Mouse (Mus musculus) cerebellum, adult 8-10 months (tissue): ENCODE results near the gene Prdx5.

ENCODE experiments used
- DNase-seq: peaks from one replicate; pipeline ENCODE4 v3.0.0; 2022

Prdx5 gene

DNA sequence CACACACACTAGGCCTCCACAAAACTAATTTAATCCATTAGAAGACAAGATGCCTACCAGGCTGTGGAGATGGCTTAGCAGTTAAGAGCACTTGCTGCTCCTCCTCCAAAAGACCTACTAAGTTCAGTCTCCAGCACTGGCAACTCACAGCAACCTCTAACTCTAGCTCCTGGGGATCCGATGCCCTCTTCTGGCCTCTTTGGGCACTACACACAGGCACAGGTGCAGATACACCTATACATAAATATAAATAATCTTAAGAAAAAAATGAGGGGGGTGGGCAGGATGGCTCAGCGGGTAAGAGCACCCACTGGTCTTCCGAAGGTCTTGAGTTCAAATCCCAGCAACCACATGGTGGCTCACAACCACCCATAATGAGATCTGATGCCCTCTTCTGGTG is 26.4 kb upstream of the Prdx5 start:
- DNase-seq: no peak

DNA sequence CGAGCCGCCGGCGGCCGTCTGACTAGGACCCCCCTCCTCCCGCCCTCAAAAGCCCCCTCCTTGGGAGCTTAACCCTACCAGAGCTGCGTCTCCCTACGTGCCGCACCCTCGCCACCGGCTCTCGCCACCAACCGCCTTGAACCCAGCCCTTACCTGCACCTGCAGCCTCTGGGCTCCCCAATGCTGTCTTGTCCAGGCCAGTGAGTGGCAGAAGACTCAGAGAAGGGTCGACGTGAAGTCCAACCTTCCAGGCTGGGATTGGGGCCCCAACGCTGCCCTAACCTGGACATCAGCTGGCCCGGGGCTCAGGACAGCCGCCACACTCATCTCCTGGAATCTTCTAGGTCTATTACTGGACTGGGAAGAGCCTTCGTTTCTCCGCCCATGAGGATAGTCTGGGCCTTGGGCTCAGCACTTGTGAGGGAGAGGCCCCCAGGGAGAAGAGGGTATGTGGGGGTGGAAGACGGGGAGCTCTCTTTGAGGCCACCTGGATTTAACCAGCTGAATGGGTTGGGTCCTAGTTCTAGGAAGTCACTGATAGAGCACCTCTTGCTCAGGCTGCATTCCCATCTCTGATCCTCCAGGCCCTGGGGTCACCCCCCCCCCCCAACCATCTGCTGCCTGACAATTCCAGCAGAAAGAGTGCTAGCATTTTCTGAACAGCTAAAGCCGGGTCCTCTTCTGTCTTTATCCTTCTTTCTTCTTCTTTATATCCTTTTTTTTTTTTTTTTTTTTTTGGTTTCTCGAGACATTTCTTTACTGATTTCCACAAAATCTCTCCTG is 24.5 kb upstream of the Prdx5 start, which contains the start of gene Kcnk4:
Gene Kcnk4, minus strand, starts transcription at position 321 of the 783 bp plus-strand sequence.
- no peak for DNase-seq

DNA sequence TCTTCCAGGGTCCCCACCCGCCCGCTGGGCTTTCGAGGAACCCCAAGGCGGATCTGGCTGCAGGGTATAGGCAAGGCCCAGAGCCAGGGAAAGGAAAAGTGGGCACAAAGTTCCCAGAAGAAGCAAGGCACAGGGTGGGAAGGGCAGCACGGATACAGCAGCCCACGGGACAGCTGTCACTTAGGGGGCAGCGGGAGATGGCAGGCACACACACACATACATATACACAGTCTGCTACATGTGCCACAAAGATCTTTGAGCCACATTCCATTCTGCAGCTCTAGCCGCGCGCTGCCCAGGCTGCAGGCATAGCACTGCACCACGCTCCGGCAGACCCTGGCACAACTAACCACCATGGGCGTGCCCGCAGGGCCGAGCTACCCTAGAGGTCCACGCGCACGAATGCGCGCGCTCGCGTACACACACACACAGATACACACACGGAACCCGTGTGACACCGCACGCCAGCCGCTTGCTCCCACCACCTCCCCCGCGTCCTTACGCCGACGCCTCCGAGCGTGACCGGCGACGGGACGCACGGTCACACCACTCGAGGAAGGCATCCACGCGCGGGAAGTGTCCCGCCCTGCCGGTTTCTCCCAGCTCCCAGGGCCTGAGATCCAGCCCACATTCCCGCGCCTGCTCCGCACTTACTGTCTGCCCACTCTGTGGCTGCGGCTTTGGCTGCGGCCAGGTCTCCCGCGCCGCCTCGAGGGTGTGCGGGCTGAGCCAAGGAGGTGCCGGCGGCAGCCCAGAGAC is 23.7 kb upstream of the Prdx5 start:
- DNase-seq: peak; percentile 65

DNA sequence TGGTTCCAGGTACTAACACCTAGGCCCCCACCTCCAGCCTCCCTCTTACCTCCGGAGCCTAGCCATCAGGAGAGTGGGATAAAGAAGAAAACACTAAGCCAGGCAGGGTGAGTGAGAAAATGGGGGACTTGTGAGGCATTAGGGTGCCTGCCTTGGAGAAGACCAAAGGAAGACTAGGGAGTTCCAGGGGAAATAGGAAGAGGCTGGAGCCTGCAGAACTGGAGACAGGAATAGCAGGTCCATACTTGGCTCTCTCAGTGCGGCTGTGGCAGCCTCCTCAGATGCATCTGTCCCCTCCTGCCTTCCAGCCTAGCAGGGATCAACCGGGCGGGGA is 23.2 kb upstream of the Prdx5 start:
- DNase-seq: no peak

DNA sequence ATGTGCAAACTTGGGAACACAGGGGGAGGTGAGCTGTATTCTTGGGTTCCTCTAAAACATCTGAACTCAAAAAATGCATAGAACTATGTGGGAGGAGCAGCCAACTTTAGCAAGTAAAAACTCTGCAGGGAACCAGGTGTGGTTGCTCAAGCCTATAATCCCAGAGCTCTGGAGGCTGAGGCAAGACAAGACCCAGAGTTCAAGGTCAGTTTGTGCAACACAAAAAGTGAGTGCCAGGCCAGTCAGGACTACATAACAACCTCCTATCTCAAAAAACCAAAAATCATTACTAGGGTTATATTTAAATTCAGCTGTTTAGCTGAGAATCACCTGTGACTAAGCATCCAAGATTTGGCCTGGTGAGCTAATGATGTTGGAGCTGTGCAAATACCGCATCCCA is 22.1 kb upstream of the Prdx5 start:
- no peak for DNase-seq

DNA sequence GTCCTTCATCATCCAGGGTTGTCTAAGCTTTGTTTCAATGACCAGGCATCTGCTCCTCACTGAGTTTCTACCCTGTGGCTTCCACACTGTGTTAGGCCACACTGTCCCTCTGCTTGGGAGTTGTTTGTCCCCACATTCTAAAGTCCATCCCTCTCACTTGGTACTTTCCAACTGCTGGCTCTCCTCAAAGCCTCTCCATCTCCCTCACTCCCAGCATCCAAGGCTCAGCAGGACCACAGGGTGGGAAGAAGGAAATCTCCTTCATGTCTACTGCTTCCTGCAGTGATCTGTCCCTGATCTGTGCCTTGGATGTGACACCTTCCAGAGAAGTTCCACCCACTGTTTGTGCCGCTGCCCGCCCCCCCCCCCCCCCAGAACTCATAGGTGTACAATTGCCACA is 21.1 kb upstream of the Prdx5 start:
- DNase-seq: no peak

DNA sequence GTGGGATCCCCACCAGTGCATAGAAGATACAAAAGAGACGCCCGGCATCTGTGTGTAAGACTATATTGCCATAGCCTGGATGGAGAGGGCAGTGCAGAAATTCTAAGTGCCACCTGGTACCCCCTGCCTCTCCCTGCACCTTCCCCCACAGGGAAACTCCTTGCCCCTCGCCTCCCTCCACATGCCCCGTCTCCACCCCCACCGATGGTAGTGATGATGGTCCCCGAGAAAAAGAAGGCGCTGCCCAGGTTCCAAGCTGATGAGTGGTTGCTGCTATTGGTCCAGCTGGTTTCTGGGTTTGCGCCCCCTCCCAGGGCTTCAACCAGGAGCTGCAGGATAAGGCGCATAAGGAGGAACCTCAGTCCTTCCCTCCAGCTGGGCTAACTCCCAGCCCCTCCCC is 18.2 kb upstream of the Prdx5 start:
- DNase-seq: no peak

DNA sequence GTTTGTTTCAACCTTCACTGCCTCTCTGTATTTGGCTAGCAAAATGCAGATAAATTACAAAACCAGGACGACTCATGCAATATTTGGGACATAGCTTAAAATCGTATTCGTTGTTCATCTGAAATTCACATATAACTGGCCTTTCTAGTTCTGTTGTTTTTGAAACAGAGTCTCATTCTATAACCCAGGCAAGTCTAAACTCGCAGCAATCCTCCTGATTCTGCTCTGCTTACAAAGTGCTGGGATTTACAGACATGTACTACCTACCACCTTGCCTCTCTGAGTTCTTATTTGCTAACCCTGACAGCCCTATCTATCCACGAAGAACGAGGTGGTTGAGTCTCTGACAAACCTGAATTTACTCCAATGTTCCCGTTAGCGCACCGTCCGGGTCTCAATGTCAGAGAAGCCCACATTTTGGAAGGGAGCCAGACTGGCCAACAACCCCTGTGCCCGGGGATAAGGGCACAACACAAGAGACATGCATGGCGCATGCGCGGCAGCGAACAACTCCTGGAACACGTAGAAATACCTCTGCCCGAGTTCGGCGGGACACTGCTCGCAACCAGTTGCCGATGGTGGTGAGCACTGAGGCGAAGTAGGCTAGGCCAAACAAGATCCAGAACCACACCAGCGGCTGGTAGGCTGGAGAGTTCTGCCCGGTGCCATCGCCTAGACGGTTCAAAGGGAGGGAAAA is 16.8 kb upstream of the Prdx5 start:
- no peak for DNase-seq

DNA sequence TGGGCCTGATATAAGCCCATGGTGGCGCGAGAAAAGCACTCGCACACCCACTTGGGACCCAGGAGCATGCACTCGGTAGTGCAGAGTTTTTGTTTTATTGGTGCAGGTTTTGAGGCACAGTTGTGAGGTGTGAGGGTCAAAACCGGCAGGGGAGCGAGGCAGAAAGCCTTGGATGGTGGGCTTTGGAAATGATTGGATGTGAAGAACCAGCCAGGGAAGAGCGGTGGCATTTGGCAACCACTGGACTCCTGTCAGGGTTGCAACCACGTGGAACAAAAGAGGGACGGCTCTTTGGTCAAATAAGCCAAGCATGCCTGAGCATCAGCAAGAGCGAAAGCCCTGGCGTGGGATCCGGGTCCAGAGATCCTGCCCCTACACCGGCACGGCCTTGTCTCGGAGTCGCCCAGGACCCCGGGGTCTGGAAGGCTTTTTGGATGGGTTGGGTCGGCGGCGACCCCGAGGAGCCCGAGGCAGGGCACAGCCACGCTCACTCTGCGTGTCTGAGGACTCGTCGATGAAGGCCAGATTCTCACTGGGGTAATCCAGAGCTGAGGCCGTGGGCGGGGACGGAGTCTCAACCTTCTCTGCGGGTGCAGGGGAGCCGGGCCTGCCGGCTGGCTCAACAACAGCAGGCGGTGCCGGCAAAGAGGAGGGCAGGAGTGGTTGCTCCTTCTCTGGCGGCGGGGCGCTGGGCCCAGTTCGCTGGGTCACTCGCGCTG is 15.9 kb upstream of the Prdx5 start:
- DNase-seq: no peak

DNA sequence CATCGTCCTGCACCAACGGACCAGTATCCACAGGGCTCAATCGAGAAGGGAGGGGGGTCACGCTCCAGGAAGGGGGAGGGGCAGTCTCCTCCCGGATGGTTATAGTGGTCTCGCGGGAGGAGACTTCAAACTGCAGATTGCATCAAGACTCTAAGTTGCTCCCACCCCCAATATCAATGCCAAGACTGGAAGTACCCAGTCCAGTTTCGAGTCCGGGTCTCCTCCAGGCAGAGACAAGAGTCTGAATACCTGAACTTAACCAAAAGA is 15.3 kb upstream of the Prdx5 start, which contains the start of gene Catsperz:
Gene Catsperz, minus strand, starts transcription at position 74 of the 267 bp plus-strand sequence.
- DNase-seq: no peak

DNA sequence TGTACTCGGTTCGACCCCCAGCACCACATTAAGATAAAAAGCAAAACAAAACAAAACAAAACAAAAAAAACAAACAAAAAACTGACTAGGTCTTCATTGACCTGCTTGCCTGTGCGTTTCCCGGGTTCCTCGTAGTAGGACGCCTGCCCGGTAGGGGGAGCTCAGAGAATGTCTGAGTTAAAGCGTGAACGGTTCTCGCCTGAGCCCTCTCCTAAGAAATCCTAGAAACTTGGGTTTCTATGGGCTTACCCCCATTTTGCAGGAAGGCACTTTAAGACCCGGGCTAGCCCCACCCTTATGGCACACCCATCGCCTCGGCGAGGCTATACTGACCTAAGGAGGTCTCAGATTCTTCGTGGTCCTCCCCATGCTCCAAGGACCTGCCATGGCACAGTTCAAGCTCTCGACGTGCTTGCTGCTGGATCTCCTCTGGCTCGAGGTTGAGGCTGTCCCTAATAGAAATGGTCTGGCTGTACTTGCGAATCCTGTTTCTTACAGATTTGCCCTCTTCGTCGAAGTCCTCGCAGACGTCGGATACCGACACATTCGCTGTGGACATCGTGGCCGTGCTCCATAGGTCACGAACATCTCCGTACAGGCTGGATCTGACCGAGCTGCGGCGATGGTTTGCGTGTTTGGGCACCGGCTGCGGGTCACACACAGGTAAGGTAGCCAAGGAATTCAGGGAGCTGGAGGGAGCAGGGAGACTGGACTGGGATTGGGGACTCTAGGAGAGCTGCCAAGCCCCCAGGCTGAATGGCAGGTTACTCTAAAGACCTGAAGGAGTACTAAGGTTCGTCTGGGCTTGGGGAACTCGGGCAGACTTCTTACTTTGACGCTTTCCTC is 14.8 kb upstream of the Prdx5 start:
- DNase-seq: peak; percentile 92

DNA sequence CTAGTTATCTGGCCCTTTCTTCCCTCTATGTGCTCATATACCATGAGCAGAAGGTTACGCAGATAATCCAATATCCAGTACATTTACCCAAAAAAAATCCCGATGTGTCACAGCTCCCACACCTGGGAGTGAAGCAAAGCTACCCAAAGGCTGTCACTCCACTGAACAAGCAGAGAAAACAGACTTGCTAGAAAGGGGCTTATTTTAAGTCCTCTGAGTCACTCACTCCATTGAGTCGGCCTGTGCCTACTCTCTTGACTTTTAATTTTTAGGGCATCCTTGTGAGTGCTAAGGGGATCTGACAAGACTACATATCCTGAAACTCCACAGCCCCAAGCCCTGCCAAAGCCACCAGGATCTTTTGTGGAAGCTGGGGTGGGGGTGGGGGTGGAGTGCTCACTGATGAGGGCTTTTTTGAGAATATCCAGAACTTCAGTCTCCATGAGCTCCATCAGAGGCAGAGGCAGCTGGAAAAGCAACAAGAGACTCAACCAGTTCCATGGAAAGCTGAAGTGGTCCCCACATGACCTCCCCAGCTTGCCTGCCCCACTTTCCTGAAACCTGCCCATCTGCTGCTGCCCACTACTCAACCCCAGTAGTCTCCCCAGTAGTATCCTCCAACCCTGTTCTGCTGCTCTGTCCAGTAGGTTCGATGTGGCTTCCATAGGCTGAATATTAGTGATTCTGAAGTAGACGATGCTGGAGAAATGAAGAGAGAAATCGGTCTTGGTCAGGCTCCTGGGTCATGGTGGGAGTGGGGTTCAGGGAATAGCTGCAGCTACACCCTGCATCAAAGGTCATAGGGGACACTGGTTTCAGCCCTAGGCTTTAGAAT is 13.2 kb upstream of the Prdx5 start:
- peak; percentile 32 for DNase-seq

DNA sequence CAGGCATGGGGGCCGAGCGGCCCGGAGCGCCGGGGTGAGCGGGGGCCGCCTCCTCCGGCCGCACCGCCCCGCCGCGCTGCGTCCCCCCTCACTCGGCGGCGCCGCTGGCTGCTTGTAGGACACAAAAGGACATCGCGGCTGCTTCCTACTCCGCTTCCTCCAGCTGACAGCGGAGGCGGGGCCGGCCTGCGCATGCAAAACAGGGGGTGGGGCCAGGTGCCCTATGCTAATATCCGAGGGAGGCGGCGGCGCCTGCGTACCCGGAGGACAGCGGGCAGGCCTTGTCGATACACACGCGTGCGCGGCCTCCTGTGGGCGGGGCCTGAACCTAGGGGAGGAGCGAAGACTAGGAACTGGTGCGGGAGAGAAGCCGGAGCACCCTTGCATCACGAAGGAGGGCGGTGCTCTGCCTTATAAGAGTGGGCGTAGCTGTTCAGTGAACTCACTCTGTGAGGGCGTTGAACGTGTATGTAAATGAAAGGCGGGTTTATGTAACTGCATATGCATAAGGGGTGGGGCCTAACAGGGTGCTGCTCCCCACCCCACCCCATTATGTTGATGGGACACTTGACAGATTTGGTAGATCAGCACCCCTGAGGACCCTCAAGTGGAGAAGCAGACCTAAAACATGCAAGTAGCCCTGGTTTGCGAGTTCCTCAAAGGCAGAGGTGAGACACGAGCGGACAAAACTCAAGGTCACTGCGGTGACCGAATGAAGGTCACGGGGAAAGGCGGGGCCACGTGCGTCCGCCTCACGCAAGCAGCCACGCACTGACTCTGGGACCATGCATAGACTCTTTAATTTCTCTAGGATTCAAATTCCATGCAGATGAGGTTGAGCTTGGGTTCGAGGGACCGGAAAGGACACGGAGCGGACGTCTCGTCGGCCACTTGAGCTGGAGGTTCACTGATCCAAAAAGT is 12.0 kb upstream of the Prdx5 start, which contains the start of gene Esrra:
Gene Esrra, minus strand, starts transcription at position 167 of the 921 bp plus-strand sequence.
- peak; percentile 100 for DNase-seq

DNA sequence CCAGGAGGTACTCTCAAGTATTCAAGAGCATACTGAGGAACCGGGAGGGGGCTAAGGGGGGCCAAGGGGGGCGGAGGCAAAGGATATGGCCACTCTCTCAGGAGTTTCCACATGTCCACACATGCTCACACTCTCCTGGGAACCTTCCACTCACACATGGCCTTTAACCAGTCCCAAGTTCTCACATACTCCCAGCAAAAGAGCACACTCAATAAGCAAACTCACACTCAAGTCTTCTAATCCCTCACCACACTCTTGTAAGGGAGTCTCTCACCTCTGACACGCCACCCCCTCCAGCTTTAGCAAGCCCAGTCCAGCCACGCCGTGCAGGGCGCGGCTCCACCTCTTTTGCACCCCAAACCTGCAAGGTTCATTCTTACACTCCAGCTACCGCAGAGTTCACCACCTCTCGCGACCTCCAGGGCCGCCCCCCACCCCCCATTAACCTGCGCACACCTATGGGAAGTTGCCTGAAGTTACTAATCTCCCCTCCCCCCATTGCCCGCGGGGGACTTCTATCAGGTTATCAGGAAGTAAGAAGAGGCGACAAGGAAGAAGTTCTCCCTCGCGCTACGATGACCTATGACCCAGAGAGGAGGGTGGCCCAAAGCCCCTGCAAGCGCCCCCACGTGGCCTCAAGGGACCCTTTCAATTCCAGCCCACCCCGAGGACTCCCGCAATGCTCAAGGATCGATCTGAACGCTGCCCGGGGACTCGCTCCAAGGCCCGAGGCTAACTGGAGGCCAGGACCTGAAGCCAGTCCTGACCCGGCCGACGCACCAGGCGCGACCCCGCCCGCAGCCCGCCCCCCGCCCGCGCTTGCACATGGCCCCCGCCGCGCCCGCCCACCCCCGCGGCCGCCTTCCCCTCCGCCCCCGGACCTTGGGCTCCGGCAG is 11.1 kb upstream of the Prdx5 start:
- peak; percentile 69 for DNase-seq

DNA sequence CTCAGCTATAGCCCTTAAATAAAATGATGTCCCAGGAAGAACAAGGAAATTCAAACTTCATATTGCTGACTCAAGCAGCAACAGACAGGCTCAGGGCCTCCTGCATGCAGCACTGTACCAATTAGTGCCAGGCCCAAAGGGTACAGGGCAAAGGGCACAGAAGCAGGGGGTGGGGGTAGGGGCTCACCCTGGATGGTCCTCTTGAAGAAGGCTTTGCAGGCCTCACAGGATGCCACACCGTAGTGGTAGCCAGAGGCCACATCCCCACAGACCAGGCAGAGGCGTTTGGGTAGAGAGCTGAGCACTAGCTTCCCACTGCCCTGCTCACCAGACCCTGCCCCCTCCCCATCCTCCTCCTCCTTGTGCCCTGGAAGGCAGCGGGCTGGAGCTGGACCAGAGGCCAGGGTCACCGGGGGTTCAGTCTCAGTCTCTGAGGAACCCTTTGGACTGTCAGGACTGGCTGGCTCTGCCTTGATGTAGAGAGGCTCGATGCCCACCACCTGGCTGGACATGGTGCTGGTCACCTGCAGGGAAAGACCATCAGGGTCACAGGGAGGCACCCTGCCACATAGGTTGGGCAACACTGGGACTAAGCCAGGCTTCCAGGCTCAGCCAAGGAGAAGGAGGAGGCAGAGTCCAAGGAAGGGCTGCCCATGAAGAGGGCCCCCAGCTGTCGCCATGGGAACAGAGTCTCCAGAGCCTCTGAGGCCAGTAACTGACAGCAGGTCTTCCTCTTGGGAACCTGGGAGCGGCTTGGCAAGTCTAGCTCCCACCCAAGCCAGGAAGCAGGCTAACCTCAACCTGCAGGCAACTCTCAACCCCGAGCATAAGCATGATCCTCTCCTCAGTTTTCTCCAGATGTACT is 10.2 kb upstream of the Prdx5 start:
- peak; percentile 57 for DNase-seq

DNA sequence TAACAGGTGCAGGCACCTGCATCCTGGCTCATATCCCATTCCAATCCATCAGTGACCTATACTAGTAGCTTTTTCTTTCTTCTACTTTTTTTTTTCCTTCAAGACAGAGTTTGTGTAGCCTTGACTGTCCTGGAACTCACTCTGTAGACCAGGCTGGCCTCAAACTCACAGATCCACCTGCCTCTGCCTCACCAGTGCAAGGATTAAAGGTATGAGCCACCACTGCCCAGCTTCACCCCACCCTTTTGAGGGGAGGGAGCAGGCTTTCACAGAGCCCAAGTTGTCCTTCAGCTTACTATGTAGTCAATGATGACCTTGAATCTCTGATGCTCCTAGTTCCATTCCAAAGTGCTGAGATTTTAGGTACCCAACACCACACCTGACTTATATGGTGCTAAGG is 9.5 kb upstream of the Prdx5 start:
- peak; percentile 15 for DNase-seq

DNA sequence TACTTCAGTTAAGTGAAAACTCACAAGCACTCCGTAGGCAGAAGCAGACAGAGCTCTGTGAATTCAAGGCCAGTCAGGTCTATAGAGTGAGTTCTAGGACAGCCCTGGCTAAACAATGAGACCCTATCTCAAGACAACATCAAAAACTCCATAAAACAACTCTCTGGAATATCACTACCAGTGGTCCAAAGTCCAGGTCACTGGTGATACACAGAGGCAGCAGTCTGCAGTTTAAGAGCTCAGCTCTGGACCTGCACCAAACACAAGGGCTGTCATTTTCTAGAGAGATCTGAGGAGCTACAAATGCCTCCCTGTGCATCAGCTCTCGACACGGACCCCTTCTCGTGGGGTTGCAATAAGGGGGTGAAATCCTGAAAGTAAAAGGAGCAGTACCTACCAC is 8.4 kb upstream of the Prdx5 start:
- DNase-seq: peak; percentile 12

DNA sequence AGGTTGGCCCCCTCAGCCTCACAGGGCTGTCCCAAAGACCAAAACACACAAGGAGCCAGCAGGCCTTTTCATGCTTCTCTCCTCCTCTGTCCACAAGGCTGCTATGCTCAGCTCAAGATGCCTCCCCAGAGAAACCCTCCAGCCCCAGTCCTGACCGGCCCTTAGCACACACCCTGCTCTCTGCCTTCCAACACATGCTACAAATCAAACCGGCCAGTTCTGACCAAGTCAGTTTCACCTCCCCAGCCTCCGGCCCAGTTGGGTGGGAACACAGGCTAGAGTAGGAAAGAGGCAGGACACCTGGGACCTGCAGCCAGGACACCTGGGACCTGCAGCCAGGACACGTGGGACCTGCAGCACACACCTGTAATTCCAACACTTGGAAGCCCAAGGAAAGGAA is 6.6 kb upstream of the Prdx5 start:
- peak; percentile 13 for DNase-seq
